Comparison of ENCODE assay signal across 13 mouse cellular contexts in genomic region chr8:47634791-47635341, GRCm38 (mm10). TPM values are rescaled to one million over a fixed set of nuclear protein-coding genes. Genes with fewer than 3 reads are reported as not detected.
DNase-seq lines count a peak whose midpoint lies in the region; ATAC-seq and TF ChIP-seq lines count a peak whose summit lies in the region.
"Had no signal": no experiment of that assay in that cellular context is flagged by ENCODE, and none has a peak within 500 bp of the region (broad histone marks: within the 10 kb centered on the region; RNA-seq: fewer than 3 reads in every experiment).

No protein-coding gene starts in this region.

- no peak overlapping the region for H3K27ac ChIP-seq in kidney, postnatal 0 days
- no peak overlapping the region for H3K27ac ChIP-seq in stomach, embryonic 14.5 days (ENCODE audit: low read length)
- no peak overlapping the region for H3K27ac ChIP-seq in stomach, postnatal 0 days (replicated peaks)
- no peak overlapping the region for H3K27ac ChIP-seq in hindbrain, embryonic 16.5 days (ENCODE audit: low read depth, low read length)
- H3K27ac ChIP-seq in stomach, embryonic 15.5 days, result no peak overlapping the region
- H3K27ac ChIP-seq: macrophage had no signal

- no peaks in the 10 kb centered on the region for H3K9me3 ChIP-seq in kidney, postnatal 0 days (replicated peaks; ENCODE audit: low read length)
- no peaks in the 10 kb centered on the region for H3K9me3 ChIP-seq in stomach, embryonic 14.5 days (ENCODE audit: control insufficient read depth, low read depth, low read length)
- H3K9me3 ChIP-seq in stomach, postnatal 0 days (ENCODE audit: control insufficient read depth, low read length), result no peaks in the 10 kb centered on the region
- no peaks in the 10 kb centered on the region; the same call in 1 of the 2 replicates for H3K9me3 ChIP-seq in hindbrain, embryonic 16.5 days (ENCODE audit: control insufficient read depth, low read length)
- no peaks in the 10 kb centered on the region for H3K9me3 ChIP-seq in stomach, embryonic 15.5 days

- no peaks in the 10 kb centered on the region for H3K27me3 ChIP-seq in kidney, postnatal 0 days (ENCODE audit: insufficient read depth, low read length)
- H3K27me3 ChIP-seq in stomach, embryonic 14.5 days (ENCODE audit: control insufficient read depth, insufficient read depth, low read length), result no peaks in the 10 kb centered on the region
- no peaks in the 10 kb centered on the region for H3K27me3 ChIP-seq in stomach, postnatal 0 days (ENCODE audit: control insufficient read depth, insufficient read depth, low read length)
- no peaks in the 10 kb centered on the region for H3K27me3 ChIP-seq in hindbrain, embryonic 16.5 days (replicated peaks; ENCODE audit: control insufficient read depth, insufficient read depth, low read length)
- no peaks in the 10 kb centered on the region for H3K27me3 ChIP-seq in stomach, embryonic 15.5 days (replicated peaks)

- ATAC-seq in kidney, postnatal 0 days (replicated peaks; ENCODE audit: low FRiP score, low read depth), result no peak
- ATAC-seq in stomach, embryonic 14.5 days (ENCODE audit: insufficient number of reproducible peaks, insufficient read depth, low FRiP score, low read depth), result no peak
- ATAC-seq in stomach, postnatal 0 days (ENCODE audit: low FRiP score, low TSS enrichment), result no peak
- ATAC-seq in hindbrain, embryonic 16.5 days, result no peak
- no peak for ATAC-seq in stomach, embryonic 15.5 days (ENCODE audit: insufficient read depth, low FRiP score, low read depth)

- TF ChIP-seq CTCF in kidney, postnatal 0 days (IDR thresholded peaks at IDR 0.05; ENCODE audit: low read depth), result no peak
- no peak for TF ChIP-seq CTCF in stomach, postnatal 0 days (IDR thresholded peaks at IDR 0.05; ENCODE audit: low read depth)

- no peaks in the 10 kb centered on the region for H3K4me1 ChIP-seq in kidney, postnatal 0 days (replicated peaks; ENCODE audit: insufficient read depth, low read length)
- H3K4me1 ChIP-seq in stomach, embryonic 14.5 days (ENCODE audit: control insufficient read depth, insufficient read depth, low read length), result no peaks in the 10 kb centered on the region
- no peaks in the 10 kb centered on the region for H3K4me1 ChIP-seq in stomach, postnatal 0 days (replicated peaks; ENCODE audit: control insufficient read depth, insufficient read depth)
- H3K4me1 ChIP-seq in hindbrain, embryonic 16.5 days (ENCODE audit: control insufficient read depth, insufficient read depth, low read depth, low read length), result peaks cover 4% of the 10 kb centered on the region; the same call in 1 of the 2 replicates
- 0 out of 2 replicates have a peak, but pooled peaks cover 5% of the 10 kb centered on the region for H3K4me1 ChIP-seq in stomach, embryonic 15.5 days

- H3K4me2 ChIP-seq in kidney, postnatal 0 days (ENCODE audit: low read length), result peak overlapping the region; percentile 18; the same call in 1 of the 2 replicates
- peak overlapping the region; percentile 20; the same call in 1 of the 2 replicates for H3K4me2 ChIP-seq in stomach, embryonic 14.5 days (replicated peaks; ENCODE audit: low read depth, low read length)
- H3K4me2 ChIP-seq in stomach, postnatal 0 days (replicated peaks; ENCODE audit: low read depth), result no peak overlapping the region
- H3K4me2 ChIP-seq in hindbrain, embryonic 16.5 days (ENCODE audit: low read length), result peak overlapping the region; percentile 6; the same call in 1 of the 2 replicates
- peak overlapping the region; percentile 32; the same call in 1 of the 2 replicates for H3K4me2 ChIP-seq in stomach, embryonic 15.5 days

- TF ChIP-seq EP300 in stomach, postnatal 0 days (optimal IDR thresholded peaks at IDR 0.05), result no peak

- no peak for DNase-seq in kidney, postnatal 0 days (ENCODE audit: low spot score)
- DNase-seq in kidney, postnatal 36 days, result no peak
- no peak for DNase-seq in stomach, postnatal 0 days (ENCODE audit: low spot score)
- no peak for DNase-seq in layer of hippocampus, adult 9-11 months
- DNase-seq in left cerebral cortex, adult 9 months (ENCODE audit: low spot score in 2 of 2), result no peak
- DNase-seq: cerebellum, postnatal 25 days; heart, postnatal 36 days; right cerebral cortex, adult 18-20 months had no signal

- no peak overlapping the region for H3K9ac ChIP-seq in kidney, postnatal 0 days (ENCODE audit: low read depth, low read length)
- H3K9ac ChIP-seq in stomach, embryonic 14.5 days (replicated peaks; ENCODE audit: low read depth, low read length), result no peak overlapping the region
- H3K9ac ChIP-seq in stomach, postnatal 0 days (ENCODE audit: low read length), result no peak overlapping the region
- H3K9ac ChIP-seq in hindbrain, embryonic 16.5 days (ENCODE audit: low read depth, low read length), result no peak overlapping the region
- H3K9ac ChIP-seq in stomach, embryonic 15.5 days, result no peak overlapping the region

- H3K36me3 ChIP-seq in kidney, postnatal 0 days (ENCODE audit: insufficient read depth, low read length), result no peaks in the 10 kb centered on the region
- H3K36me3 ChIP-seq in stomach, embryonic 14.5 days (ENCODE audit: control insufficient read depth, insufficient read depth, low read length), result no peaks in the 10 kb centered on the region
- H3K36me3 ChIP-seq in stomach, postnatal 0 days (ENCODE audit: control insufficient read depth, insufficient read depth, low read length), result no peaks in the 10 kb centered on the region
- no peaks in the 10 kb centered on the region for H3K36me3 ChIP-seq in hindbrain, embryonic 16.5 days (ENCODE audit: control insufficient read depth, insufficient read depth, low read length)
- no peaks in the 10 kb centered on the region for H3K36me3 ChIP-seq in stomach, embryonic 15.5 days

- 49% methylated on average over 10 of the region's 10 CpGs for WGBS in kidney, postnatal 0 days
- 35% methylated on average over 10 of the region's 10 CpGs for WGBS in stomach, embryonic 14.5 days
- 24% methylated on average over 10 of the region's 10 CpGs for WGBS in stomach, postnatal 0 days
- WGBS in hindbrain, embryonic 16.5 days, result 42% methylated on average over 10 of the region's 10 CpGs
- 30% methylated on average over 10 of the region's 10 CpGs for WGBS in stomach, embryonic 15.5 days

- no peak overlapping the region for H3K4me3 ChIP-seq in kidney, postnatal 0 days (replicated peaks; ENCODE audit: low read depth, low read length)
- H3K4me3 ChIP-seq in stomach, embryonic 14.5 days (ENCODE audit: low read depth, low read length), result no peak overlapping the region
- no peak overlapping the region for H3K4me3 ChIP-seq in stomach, postnatal 0 days (ENCODE audit: low read depth, low read length)
- H3K4me3 ChIP-seq in hindbrain, embryonic 16.5 days (ENCODE audit: low read length), result no peak overlapping the region
- H3K4me3 ChIP-seq in stomach, embryonic 15.5 days (replicated peaks), result no peak overlapping the region
- H3K4me3 ChIP-seq: erythroblast, embryonic 14.5 days had no signal

RNA-seq across cellular contexts. Expression of gene Ing2, which starts 40.5 kb away (rescaled TPM):
- polyA plus RNA-seq in kidney, postnatal 0 days (2015; fragmentation: Nextera tagmentation; extraction: Ambion mirVana), result 15.8 and 19.8 TPM in 2 replicates
- 14.7 and 17.2 TPM in 2 replicates for polyA plus RNA-seq in stomach, embryonic 14.5 days (2014; fragmentation: Nextera tagmentation; extraction: Ambion mirVana)
- 9.9 and 12.8 TPM in 2 replicates for polyA plus RNA-seq in stomach, postnatal 0 days (2015; fragmentation: Nextera tagmentation; extraction: Ambion mirVana)
- polyA plus RNA-seq in hindbrain, embryonic 16.5 days (2015; fragmentation: Nextera tagmentation; extraction: Ambion mirVana), result 4.6 and 6.5 TPM in 2 replicates
- 13.3 and 15.8 TPM in 2 replicates for polyA plus RNA-seq in stomach, embryonic 15.5 days (2015; fragmentation: Nextera tagmentation; extraction: Ambion mirVana)
